Mouse (Mus musculus) embryonic facial prominence, embryonic 13.5 days (tissue): Measurements from ENCODE around the gene Zfyve19. TPM values are rescaled to one million over a fixed set of nuclear protein-coding genes. Genes with fewer than 3 reads are reported as not detected.

Source experiments
- ATAC-seq: fragments of 200-750 bp; cut with Nextera tagmentation; 2 replicates; pipeline ENCODE4 v1.8.0; 2017; ENCODE audit warnings: low read depth; ENCODE audit not compliant: insufficient number of reproducible peaks, insufficient read depth, low FRiP score, low TSS enrichment
- H3K27ac ChIP-seq: fragments of 300-500 bp; sonication (generic); 2 replicates; pipeline ENCODE4 v1.5.1; 2015; ENCODE audit warnings: moderate library complexity, mild to moderate bottlenecking, inconsistent platforms
- H3K27me3 ChIP-seq: fragments of 300-500 bp; sonication (generic); 2 replicates; pipeline ENCODE4 v1.6.1; 2015; ENCODE audit warnings: mild to moderate bottlenecking, inconsistent platforms
- H3K36me3 ChIP-seq: fragments of 300-500 bp; sonication (generic); 2 replicates; pipeline ENCODE4 v1.6.1; 2015; ENCODE audit warnings: mild to moderate bottlenecking, inconsistent platforms
- H3K4me1 ChIP-seq: fragments of 300-500 bp; sonication (generic); 2 replicates; pipeline ENCODE4 v1.6.1; 2015; ENCODE audit warnings: inconsistent platforms
- H3K4me2 ChIP-seq: fragments of 300-500 bp; sonication (generic); 2 replicates; pipeline ENCODE4 v1.6.1; 2015; ENCODE audit warnings: moderate library complexity, mild to moderate bottlenecking, inconsistent platforms
- H3K4me3 ChIP-seq: fragments of 300-500 bp; sonication (generic); 2 replicates; pipeline ENCODE4 v1.5.1; 2015; ENCODE audit warnings: mild to moderate bottlenecking, inconsistent platforms
- H3K9ac ChIP-seq: fragments of 300-500 bp; sonication (generic); 2 replicates; pipeline ENCODE4 v1.6.1; 2015; ENCODE audit warnings: mild to moderate bottlenecking, inconsistent platforms
- H3K9me3 ChIP-seq: fragments of 300-500 bp; sonication (generic); 2 replicates; pipeline ENCODE4 v1.6.1; 2016; ENCODE audit warnings: inconsistent platforms
- WGBS: fragments of 180-500 bp; shearing (Covaris S2); methylation state at CpG from one replicate; pipeline ENCODE4 v1.1.7; 2015; ENCODE audit warnings: mixed read lengths; 5-methylcytosine and 5-hydroxymethylcytosine counted together
- polyA plus RNA-seq: library from polyadenylated mRNA; unstranded; fragments of >200 nt; fragmentation: Nextera tagmentation; extraction: Ambion mirVana; gene quantifications from 2 replicates; pipeline ENCODE4 v1.2.1, GENCODE M21; 2015

Gene Zfyve19
- polyA plus RNA-seq, 1 experiment from 2014 or later: 51.3 TPM

DNA sequence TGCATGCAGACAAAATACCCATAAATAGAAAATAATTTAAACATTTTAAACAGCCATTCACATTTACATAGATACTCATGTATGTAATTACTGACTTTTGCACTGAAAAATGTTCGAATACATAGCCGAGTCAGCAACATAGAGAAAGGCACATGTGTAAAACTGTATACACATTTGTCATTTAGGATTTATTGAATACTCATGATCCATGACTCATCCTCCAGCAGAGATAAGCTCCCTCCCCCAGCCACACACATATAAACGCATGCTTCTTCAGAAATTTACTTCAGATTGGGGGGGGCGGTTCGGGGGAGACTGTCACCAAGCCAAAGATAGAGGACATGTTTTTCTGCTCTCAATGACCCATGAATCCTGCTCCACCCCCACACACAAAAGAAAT, 55.4 kb downstream of the Zfyve19 start:
- ATAC-seq: no peak
- no peak overlapping the region for H3K9ac ChIP-seq
- peaks cover 5% of the 10 kb centered on the region for H3K27me3 ChIP-seq
- H3K4me2 ChIP-seq: no peak overlapping the region; the same call in 1 of the 2 replicates
- H3K4me3 ChIP-seq: no peak overlapping the region
- peaks cover 7% of the 10 kb centered on the region for H3K4me1 ChIP-seq
- H3K36me3 ChIP-seq: no peaks in the 10 kb centered on the region
- 85% methylated on average over 5 of the region's 5 CpGs for WGBS
- no peaks in the 10 kb centered on the region for H3K9me3 ChIP-seq
- no peak overlapping the region for H3K27ac ChIP-seq

Other genes with a start within 250 kb of the Zfyve19 start
- 25.4 and 25.7 TPM in 2 replicates for gene Ccdc32, start 179.2 kb upstream of the Zfyve19 start, polyA plus RNA-seq
- 4.2 and 4.9 TPM in 2 replicates for gene Rpusd2, start 173.8 kb upstream of the Zfyve19 start, polyA plus RNA-seq
- gene Knl1, start 161.5 kb upstream of the Zfyve19 start, polyA plus RNA-seq: 56.7 and 58.6 TPM in 2 replicates
- 49.7 and 56.9 TPM in 2 replicates for gene Rad51, start 95.8 kb upstream of the Zfyve19 start, polyA plus RNA-seq
- 37.5 and 40.9 TPM in 2 replicates for gene Rmdn3, start 51.6 kb upstream of the Zfyve19 start, polyA plus RNA-seq
- 3.2 and 4.7 TPM in 2 replicates for gene Gchfr, start 40.8 kb upstream of the Zfyve19 start, polyA plus RNA-seq
- 0.78 and 1.0 TPM in 2 replicates for gene Gm14137, start 34.1 kb upstream of the Zfyve19 start, polyA plus RNA-seq
- 25.3 and 31.1 TPM in 2 replicates for gene Dnajc17, start 178 bp downstream of the Zfyve19 start, polyA plus RNA-seq
- 0.28 and 0.47 TPM in 2 replicates for gene Ppp1r14d, start 21.3 kb downstream of the Zfyve19 start, polyA plus RNA-seq
- 15.3 and 15.4 TPM in 2 replicates for gene Spint1, start 28.7 kb downstream of the Zfyve19 start, polyA plus RNA-seq
- gene Rhov, start 62.7 kb downstream of the Zfyve19 start, polyA plus RNA-seq: 16.7 and 17.9 TPM in 2 replicates
- 20.1 and 20.7 TPM in 2 replicates for gene Vps18, start 80.1 kb downstream of the Zfyve19 start, polyA plus RNA-seq
- gene Dll4, start 117.2 kb downstream of the Zfyve19 start, polyA plus RNA-seq: 4.2 and 4.6 TPM in 2 replicates
- 1.7 and 1.8 TPM in 2 replicates for gene Chac1, start 142.6 kb downstream of the Zfyve19 start, polyA plus RNA-seq